Mouse (Mus musculus) heart, embryonic 16.5 days (tissue): ENCODE results near the gene Khdc4. TPM values are rescaled to one million over a fixed set of nuclear protein-coding genes. Genes with fewer than 3 reads are reported as not detected.

ENCODE experiments used
- ATAC-seq: fragments of 200-750 bp; cut with Nextera tagmentation; replicated peaks from 2 replicates; pipeline ENCODE4 v1.8.0; 2017; ENCODE audit warnings: moderate number of reproducible peaks; ENCODE audit not compliant: insufficient read depth, low FRiP score; ENCODE audit errors: extremely low read depth
- H3K27ac ChIP-seq: fragments of 300-500 bp; sonication (generic); 2 replicates; pipeline ENCODE4 v1.5.1; 2014; ENCODE audit warnings: mild to moderate bottlenecking, low read length, control low read depth, moderate library complexity
- H3K27me3 ChIP-seq: fragments of 300-500 bp; sonication (generic); 2 replicates; pipeline ENCODE4 v1.6.1; 2014; ENCODE audit warnings: low read length, mixed read lengths; ENCODE audit not compliant: control insufficient read depth, insufficient read depth
- H3K36me3 ChIP-seq: fragments of 300-500 bp; sonication (generic); 2 replicates; pipeline ENCODE4 v1.6.1; 2014; ENCODE audit not compliant: control insufficient read depth, insufficient read depth
- H3K4me1 ChIP-seq: fragments of 300-500 bp; sonication (generic); 2 replicates; pipeline ENCODE4 v1.6.1; 2014; ENCODE audit warnings: low read length, mixed read lengths; ENCODE audit not compliant: control insufficient read depth, insufficient read depth
- H3K4me2 ChIP-seq: fragments of 300-500 bp; sonication (generic); 2 replicates; pipeline ENCODE4 v1.6.1; 2014; ENCODE audit warnings: low read depth, mild to moderate bottlenecking, control low read depth, low read length
- H3K4me3 ChIP-seq: fragments of 300-500 bp; sonication (generic); 2 replicates; pipeline ENCODE4 v1.5.1; 2014; ENCODE audit warnings: mild to moderate bottlenecking, control low read depth, low read length
- H3K9ac ChIP-seq: fragments of 300-500 bp; sonication (generic); 2 replicates; pipeline ENCODE4 v1.6.1; 2014; ENCODE audit warnings: low read length, control low read depth
- H3K9me3 ChIP-seq: fragments of 300-500 bp; sonication (generic); replicated peaks from 2 replicates; pipeline ENCODE4 v1.6.1; 2016; ENCODE audit warnings: low read length; ENCODE audit not compliant: control insufficient read depth
- WGBS: fragments of 180-500 bp; shearing (Covaris S2); extraction: QIAGEN DNeasy Blood & Tissue Kit; methylation state at CpG from one replicate; pipeline ENCODE4 v1.1.7; 2014; 5-methylcytosine and 5-hydroxymethylcytosine counted together
- polyA plus RNA-seq: library from polyadenylated mRNA; unstranded; fragments of >200 nt; fragmentation: Nextera tagmentation; extraction: Ambion mirVana; gene quantifications from 2 replicates; pipeline ENCODE4 v1.2.1, GENCODE M21; 2015

The Khdc4 gene
- polyA plus RNA-seq, 1 experiment from 2014 or later = 68.6 TPM

DNA sequence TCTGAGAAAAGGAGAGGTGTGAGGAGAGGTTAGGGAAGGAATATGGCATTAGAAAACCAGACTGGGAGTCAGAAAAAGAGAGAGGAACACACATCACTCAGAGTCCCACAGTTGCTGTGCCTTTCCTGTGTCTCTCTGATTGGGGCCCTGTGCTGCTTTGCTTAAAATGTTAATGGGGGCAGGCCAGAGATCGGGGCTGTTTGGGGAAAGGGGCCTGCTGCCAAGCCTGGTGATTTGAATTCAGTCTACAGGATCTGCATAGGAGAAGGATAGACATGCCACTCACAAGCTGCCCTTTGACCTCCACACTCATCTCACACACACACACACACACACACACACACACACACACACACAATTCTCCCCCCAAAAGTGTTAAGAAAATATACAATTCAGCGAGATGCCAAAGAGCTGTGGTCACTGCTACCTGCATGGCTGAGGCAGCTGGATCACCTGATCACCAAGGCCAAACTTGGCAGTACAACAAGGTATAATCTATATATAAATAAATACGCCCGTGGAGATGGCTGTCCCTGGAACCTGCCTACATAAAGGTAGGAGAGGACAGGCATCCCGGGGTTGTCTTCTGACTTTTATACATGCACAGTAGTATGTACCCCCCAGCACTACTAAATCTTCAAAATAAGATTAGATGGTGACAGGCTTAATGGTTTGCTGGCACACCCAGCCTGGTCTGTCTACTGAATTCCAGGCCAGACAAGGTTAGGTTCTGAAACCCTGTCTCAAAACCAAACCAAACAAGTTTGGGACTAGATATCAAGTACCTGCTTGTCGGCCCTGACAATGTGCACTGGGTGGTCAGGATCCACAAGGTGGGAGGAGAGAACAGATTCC, 31.9 kb upstream of the Khdc4 start:
- ATAC-seq = no peak

DNA sequence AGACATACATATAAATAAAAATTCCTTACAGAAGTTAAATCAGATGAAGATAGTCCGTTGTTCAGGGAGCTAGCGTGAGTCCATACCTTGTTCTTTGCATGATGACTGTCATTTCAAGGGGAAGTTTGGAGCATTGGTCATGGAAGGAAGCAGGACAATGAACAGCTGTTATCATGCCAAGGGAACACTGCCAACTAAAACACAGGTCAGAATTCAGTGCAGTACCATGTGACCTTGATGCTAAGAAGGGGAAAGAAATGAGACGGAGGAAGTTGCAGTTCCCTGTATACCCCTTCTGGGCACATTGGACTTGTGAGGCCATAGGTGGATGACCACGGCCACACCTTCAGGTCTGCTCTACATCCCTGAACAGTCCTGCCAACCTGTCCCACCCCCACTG, 31.0 kb upstream of the Khdc4 start:
- 0 out of 2 replicates have a peak overlapping the region, but pooled peaks have one; percentile 25 for H3K9ac ChIP-seq
- H3K4me1 ChIP-seq = peaks cover 20% of the 10 kb centered on the region
- H3K4me3 ChIP-seq = no peak overlapping the region
- ATAC-seq = peak; percentile 71; the same call in 1 of the 2 replicates
- no peaks in the 10 kb centered on the region for H3K9me3 ChIP-seq
- WGBS = 41% methylated on average over 4 of the region's 4 CpGs
- no peaks in the 10 kb centered on the region for H3K27me3 ChIP-seq
- peak overlapping the region; percentile 23; the same call in 1 of the 2 replicates for H3K4me2 ChIP-seq
- H3K27ac ChIP-seq = peak overlapping the region; percentile 30; the same call in 1 of the 2 replicates
- H3K36me3 ChIP-seq = no peaks in the 10 kb centered on the region

More for the DNA sequence above, 31.9 kb upstream of the Khdc4 start:
- Histone ChIP-seq H3K27ac (peak overlapping the region; percentile 30; the same call in 1 of the 2 replicates), H3K4me2 (no peak overlapping the region), H3K4me1 (peaks cover 20% of the 10 kb centered on the region), H3K9me3 (no peaks in the 10 kb centered on the region), H3K36me3 (no peaks in the 10 kb centered on the region), H3K4me3 (no peak overlapping the region), H3K27me3 (no peaks in the 10 kb centered on the region), H3K9ac (no peak overlapping the region)
- whole genome bisulfite sequencing = 57% methylated on average over 6 of the region's 6 CpGs

DNA sequence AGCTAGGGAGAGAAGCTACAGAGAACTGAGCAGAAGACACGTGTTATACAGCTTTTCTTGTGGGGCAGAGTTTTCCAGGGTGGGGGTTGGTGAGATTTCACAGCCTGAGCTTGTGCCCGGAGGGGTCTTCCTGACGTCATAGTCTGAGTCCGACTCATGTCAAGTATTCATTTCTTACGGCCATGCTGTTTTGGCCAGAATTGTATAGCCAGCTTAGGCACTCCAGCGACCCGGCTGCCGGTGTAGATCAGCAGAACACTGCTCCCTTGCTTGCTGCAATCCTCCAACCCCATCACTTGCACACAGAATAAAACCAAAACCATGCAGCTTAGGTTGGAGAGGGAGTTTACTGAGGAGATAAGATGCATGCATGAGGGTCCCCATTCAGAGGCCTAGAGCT, 30.0 kb upstream of the Khdc4 start:
- H3K4me2 ChIP-seq = no peak overlapping the region
- H3K9me3 ChIP-seq = no peaks in the 10 kb centered on the region
- WGBS = 71% methylated on average over 8 of the region's 8 CpGs
- H3K36me3 ChIP-seq = no peaks in the 10 kb centered on the region
- H3K4me1 ChIP-seq = peaks cover 20% of the 10 kb centered on the region
- H3K9ac ChIP-seq = no peak overlapping the region
- no peak overlapping the region for H3K27ac ChIP-seq
- no peak for ATAC-seq
- H3K4me3 ChIP-seq = no peak overlapping the region
- no peaks in the 10 kb centered on the region for H3K27me3 ChIP-seq

DNA sequence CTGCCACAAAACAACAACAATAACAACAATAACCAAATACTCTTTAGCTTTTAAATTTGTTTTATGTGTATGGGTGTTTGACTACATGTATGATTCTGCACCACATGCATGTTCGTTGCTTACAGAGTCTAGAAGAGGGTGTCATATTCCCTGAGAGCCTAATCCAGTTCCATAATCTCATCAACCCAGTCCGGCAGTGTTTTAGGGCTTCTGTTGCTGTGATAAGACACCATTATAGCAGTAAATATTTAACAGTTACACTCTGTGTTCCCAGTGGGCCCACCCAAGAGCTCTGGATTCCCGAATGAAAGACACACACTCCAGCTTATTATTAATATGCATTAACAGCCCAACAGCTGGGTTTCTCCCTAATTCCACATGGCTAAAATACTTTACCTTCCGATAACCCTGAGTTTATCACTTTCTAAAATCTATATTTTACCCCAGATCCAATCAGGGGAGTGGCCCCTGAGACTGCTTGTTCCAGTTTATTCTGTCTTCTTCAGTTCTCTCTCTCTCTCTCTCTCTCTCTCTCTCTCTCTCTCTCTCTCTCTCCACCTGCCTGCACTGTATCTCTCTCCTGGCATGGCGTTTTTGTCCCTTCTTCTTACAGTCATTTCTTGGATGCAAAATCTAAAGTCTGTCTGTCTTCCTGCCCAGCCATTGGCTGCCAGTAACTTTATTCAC, 27.0 kb upstream of the Khdc4 start:
- Histone ChIP-seq H3K27ac (no peak overlapping the region), H3K4me1 (peaks cover 16% of the 10 kb centered on the region), H3K4me2 (no peak overlapping the region), H3K4me3 (no peak overlapping the region), H3K27me3 (no peaks in the 10 kb centered on the region), H3K9me3 (0 out of 2 replicates have a peak, but pooled peaks cover 3% of the 10 kb centered on the region), H3K36me3 (no peaks in the 10 kb centered on the region), H3K9ac (no peak overlapping the region)
- WGBS = 66% methylated on average over 5 of the region's 5 CpGs
- no peak for ATAC-seq

DNA sequence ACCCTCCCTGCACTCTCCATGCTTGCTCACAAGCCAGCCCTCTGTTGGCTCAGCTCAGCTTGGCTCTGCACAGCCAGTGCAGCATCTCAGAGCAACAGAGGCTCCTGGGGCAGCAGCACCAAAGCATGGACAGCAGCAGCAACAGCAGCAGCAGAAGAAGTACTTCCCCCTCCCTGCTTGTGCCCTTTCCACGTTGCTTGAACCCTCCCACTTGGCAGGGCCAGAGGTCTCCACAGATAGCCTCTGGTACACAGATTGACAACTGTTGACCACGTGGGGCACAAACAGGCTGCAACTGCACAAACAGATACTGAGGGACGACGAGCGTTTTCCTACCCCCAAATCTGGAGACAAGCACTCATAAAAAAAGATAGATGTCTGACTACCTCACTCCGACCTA, 25.8 kb upstream of the Khdc4 start:
- H3K27ac ChIP-seq = no peak overlapping the region
- H3K4me3 ChIP-seq = no peak overlapping the region
- no peak for ATAC-seq
- H3K9ac ChIP-seq = no peak overlapping the region
- 24% methylated on average over 6 of the region's 6 CpGs for WGBS
- H3K4me2 ChIP-seq = no peak overlapping the region
- H3K9me3 ChIP-seq = 0 out of 2 replicates have a peak, but pooled peaks cover 3% of the 10 kb centered on the region
- peaks cover 4% of the 10 kb centered on the region for H3K4me1 ChIP-seq
- no peaks in the 10 kb centered on the region for H3K27me3 ChIP-seq
- no peaks in the 10 kb centered on the region for H3K36me3 ChIP-seq

- 51% methylated on average over 4 of the region's 4 CpGs for WGBS
- H3K9me3 ChIP-seq = peaks cover 3% of the 10 kb centered on the region; the same call in 1 of the 2 replicates
- no peaks in the 10 kb centered on the region for H3K4me1 ChIP-seq
- no peaks in the 10 kb centered on the region for H3K36me3 ChIP-seq
- no peaks in the 10 kb centered on the region for H3K27me3 ChIP-seq
- no peak overlapping the region for H3K4me2 ChIP-seq
- ATAC-seq = no peak; the same call in 1 of the 2 replicates
- no peak overlapping the region for H3K9ac ChIP-seq
- H3K27ac ChIP-seq = no peak overlapping the region
- no peak overlapping the region for H3K4me3 ChIP-seq
These were observed 21.5 kb upstream of the Khdc4 start for GRCm38 (mm10) chr3:88664095-88664494.

DNA sequence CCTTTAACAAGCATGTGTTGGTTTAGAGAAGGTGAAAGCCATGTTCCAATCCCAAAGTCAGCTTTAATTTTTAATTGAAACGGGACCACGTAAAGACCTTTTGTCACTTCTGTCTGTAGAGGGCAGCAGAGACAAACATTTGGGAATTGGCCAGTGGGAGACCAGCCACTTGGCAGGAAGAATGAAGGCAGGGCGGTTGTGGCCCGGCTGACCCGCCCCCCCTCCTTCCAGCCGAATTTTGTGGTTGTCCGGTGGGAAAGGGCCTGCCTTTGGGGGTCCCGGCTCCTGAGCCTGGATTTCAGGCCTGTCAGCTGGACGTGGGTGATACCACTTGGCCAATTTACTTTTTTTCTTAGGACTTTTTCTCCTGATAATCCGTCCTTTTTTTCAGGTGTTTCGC, 8.2 kb upstream of the Khdc4 start:
- peak; percentile 58; the same call in 1 of the 2 replicates for ATAC-seq

DNA sequence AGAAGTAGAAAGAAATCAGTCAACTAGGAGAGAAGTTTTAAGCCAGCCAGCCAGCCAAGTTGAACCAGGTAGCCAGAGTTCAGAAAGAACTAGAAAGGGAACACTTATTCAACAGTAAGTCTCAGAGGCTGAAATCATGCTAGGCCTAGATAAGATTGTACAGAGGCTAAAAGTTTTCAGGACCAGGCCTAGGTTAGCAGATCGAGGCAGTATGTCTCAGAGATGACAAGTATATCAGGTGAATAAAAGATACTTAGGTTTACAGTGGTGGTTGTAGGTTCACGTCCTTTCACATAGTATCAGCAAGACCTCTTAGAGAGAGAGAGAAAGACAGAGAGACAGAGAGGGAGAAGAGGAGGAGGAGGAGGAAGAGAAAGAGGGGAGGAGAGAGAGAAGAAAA, 1.8 kb upstream of the Khdc4 start:
- no peak overlapping the region for H3K9ac ChIP-seq
- no peak overlapping the region for H3K4me3 ChIP-seq
- no peak overlapping the region for H3K27ac ChIP-seq
- WGBS = 63% methylated on average over 2 of the region's 2 CpGs
- peaks cover 3% of the 10 kb centered on the region; the same call in 1 of the 2 replicates for H3K36me3 ChIP-seq
- H3K27me3 ChIP-seq = no peaks in the 10 kb centered on the region
- no peak overlapping the region for H3K4me2 ChIP-seq
- no peak for ATAC-seq
- no peaks in the 10 kb centered on the region for H3K9me3 ChIP-seq
- H3K4me1 ChIP-seq = peaks cover 13% of the 10 kb centered on the region

More for the DNA sequence above, 8.2 kb upstream of the Khdc4 start:
- Histone ChIP-seq H3K4me2 (peak overlapping the region; percentile 72), H3K4me1 (no peaks in the 10 kb centered on the region), H3K4me3 (peak overlapping the region; percentile 42), H3K36me3 (no peaks in the 10 kb centered on the region), H3K27ac (no peak overlapping the region), H3K9ac (peak overlapping the region; percentile 69), H3K27me3 (no peaks in the 10 kb centered on the region), H3K9me3 (no peaks in the 10 kb centered on the region)
- whole genome bisulfite sequencing = 9% methylated on average over 11 of the region's 11 CpGs
